Mouse (Mus musculus) ES-Bruce4 (cell line): Measurements from ENCODE around the gene H3f3a. TPM values are rescaled to one million over a fixed set of nuclear protein-coding genes. Genes with fewer than 3 reads are reported as not detected.
A peak's percentile ranks its signal among the peaks of the same experiment; 100 is the strongest.

Experiments used
- H3K27ac ChIP-seq: 2 replicates; pipeline ENCODE4 v1.5.1; 2012; ENCODE audit warnings: low read length, inconsistent platforms; ENCODE audit not compliant: insufficient read depth
- H3K27me3 ChIP-seq: 2 replicates; pipeline ENCODE4 v1.6.1; 2012; ENCODE audit warnings: mild to moderate bottlenecking, low read length, inconsistent platforms; ENCODE audit not compliant: control insufficient read depth, poor library complexity, insufficient read depth, severe bottlenecking
- H3K36me3 ChIP-seq: 2 replicates; pipeline ENCODE4 v1.6.1; 2012; ENCODE audit warnings: inconsistent platforms, mild to moderate bottlenecking, low read length, moderate library complexity; ENCODE audit not compliant: control insufficient read depth, poor library complexity, insufficient read depth, severe bottlenecking
- H3K4me1 ChIP-seq: one replicate; pipeline ENCODE4 v1.8.1; 2011; ENCODE audit warnings: low read length; ENCODE audit not compliant: control insufficient read depth, insufficient read depth
- H3K4me3 ChIP-seq: 2 replicates; pipeline ENCODE4 v1.5.1; 2011; ENCODE audit warnings: low read depth, mild to moderate bottlenecking, low read length
- H3K9ac ChIP-seq: 2 replicates; pipeline ENCODE4 v1.6.1; 2012; ENCODE audit warnings: low read depth, mild to moderate bottlenecking, inconsistent platforms; ENCODE audit not compliant: poor library complexity, severe bottlenecking
- H3K9me3 ChIP-seq: replicated peaks from 2 replicates; pipeline ENCODE4 v1.6.1; 2012; ENCODE audit warnings: mild to moderate bottlenecking, low read length, inconsistent platforms; ENCODE audit not compliant: control insufficient read depth, poor library complexity, insufficient read depth, severe bottlenecking
- CTCF ChIP-seq: IDR thresholded peaks from one replicate; pipeline ENCODE4 v1.8.1; 2011; ENCODE audit warnings: low read depth, low read length
- EP300 ChIP-seq: IDR thresholded peaks from 2 replicates; pipeline ENCODE4 v1.6.1; 2011; ENCODE audit warnings: low read depth, low read length; ENCODE audit not compliant: insufficient read depth
- POLR2A ChIP-seq: IDR thresholded peaks from one replicate; pipeline ENCODE4 v1.8.1; 2011; ENCODE audit warnings: low read length; ENCODE audit not compliant: insufficient read depth
- polyA plus RNA-seq: library from polyadenylated mRNA; stranded (reverse); fragments of >200 nt; gene quantifications from 2 replicates; pipeline ENCODE4 v1.2.4, GENCODE M21; 2011; ENCODE audit warnings: low read depth; ENCODE audit not compliant: missing spikeins, insufficient read depth, insufficient read length

Gene H3f3a
- polyA plus RNA-seq, 1 experiment, result 679 TPM

- no peak overlapping the region for H3K9ac ChIP-seq
- H3K27ac ChIP-seq, result no peak overlapping the region
- H3K27me3 ChIP-seq, result no peaks in the 10 kb centered on the region
- H3K9me3 ChIP-seq, result no peaks in the 10 kb centered on the region
- H3K4me3 ChIP-seq, result no peak overlapping the region
- H3K36me3 ChIP-seq, result no peaks in the 10 kb centered on the region
- TF ChIP-seq CTCF (no peak), POLR2A (no peak), EP300 (no peak)
- no peaks in the 10 kb centered on the region for H3K4me1 ChIP-seq
These were observed 33.5 kb downstream of the H3f3a start for GRCm38 (mm10) chr1:180780291-180780690.

GRCm38 (mm10) chr1:180778941-180779340 is 34.8 kb downstream of the H3f3a start:
- no peak for TF ChIP-seq POLR2A
- no peak for TF ChIP-seq CTCF
- TF ChIP-seq EP300, result no peak
- Histone ChIP-seq H3K4me3 (0 out of 2 replicates have a peak overlapping the region, but pooled peaks have one; percentile 3), H3K9ac (no peak overlapping the region)

GRCm38 (mm10) chr1:180778403-180778754 is 35.4 kb downstream of the H3f3a start:
- Histone ChIP-seq H3K4me1 (no peaks in the 10 kb centered on the region), H3K4me3 (peak overlapping the region; percentile 88), H3K9ac (peak overlapping the region; percentile 76), H3K9me3 (no peaks in the 10 kb centered on the region), H3K36me3 (no peaks in the 10 kb centered on the region), H3K27ac (no peak overlapping the region), H3K27me3 (no peaks in the 10 kb centered on the region)
- TF ChIP-seq POLR2A (no peak), CTCF (no peak), EP300 (no peak)

More at GRCm38 (mm10) chr1:180778941-180779340, 34.8 kb downstream of the H3f3a start:
- Histone ChIP-seq H3K27ac (no peak overlapping the region), H3K4me1 (no peaks in the 10 kb centered on the region), H3K36me3 (no peaks in the 10 kb centered on the region), H3K9me3 (no peaks in the 10 kb centered on the region), H3K27me3 (no peaks in the 10 kb centered on the region)

- Histone ChIP-seq H3K4me3 (peak overlapping the region; percentile 88), H3K27me3 (no peaks in the 10 kb centered on the region), H3K9me3 (no peaks in the 10 kb centered on the region), H3K36me3 (no peaks in the 10 kb centered on the region), H3K4me1 (no peaks in the 10 kb centered on the region), H3K27ac (peak overlapping the region; percentile 17; the same call in 1 of the 2 replicates), H3K9ac (peak overlapping the region; percentile 76)
- TF ChIP-seq CTCF (peak; percentile 54), EP300 (0 out of 2 replicates have a peak, but pooled peaks have one; percentile 31), POLR2A (no peak)
These were observed 35.9 kb downstream of the H3f3a start for GRCm38 (mm10) chr1:180777660-180778402.

GRCm38 (mm10) chr1:180777289-180777659 is 36.5 kb downstream of the H3f3a start:
- Histone ChIP-seq H3K4me1 (no peaks in the 10 kb centered on the region), H3K36me3 (no peaks in the 10 kb centered on the region), H3K9ac (peak overlapping the region; percentile 76), H3K27me3 (no peaks in the 10 kb centered on the region), H3K4me3 (peak overlapping the region; percentile 88), H3K27ac (peak overlapping the region; percentile 51), H3K9me3 (no peaks in the 10 kb centered on the region; the same call in 1 of the 2 replicates)
- TF ChIP-seq EP300, result no peak
- no peak for TF ChIP-seq CTCF
- TF ChIP-seq POLR2A, result no peak

GRCm38 (mm10) chr1:180776494-180776893 is 37.2 kb downstream of the H3f3a start:
- Histone ChIP-seq H3K36me3 (no peaks in the 10 kb centered on the region), H3K9ac (0 out of 2 replicates have a peak overlapping the region, but pooled peaks have one; percentile 76), H3K4me1 (no peaks in the 10 kb centered on the region), H3K27me3 (no peaks in the 10 kb centered on the region), H3K27ac (no peak overlapping the region), H3K9me3 (no peaks in the 10 kb centered on the region; the same call in 1 of the 2 replicates), H3K4me3 (no peak overlapping the region)
- no peak for TF ChIP-seq EP300
- TF ChIP-seq POLR2A, result no peak
- no peak for TF ChIP-seq CTCF
